ENCODE assay signal across 27 mouse cellular contexts in the genomic region with DNA sequence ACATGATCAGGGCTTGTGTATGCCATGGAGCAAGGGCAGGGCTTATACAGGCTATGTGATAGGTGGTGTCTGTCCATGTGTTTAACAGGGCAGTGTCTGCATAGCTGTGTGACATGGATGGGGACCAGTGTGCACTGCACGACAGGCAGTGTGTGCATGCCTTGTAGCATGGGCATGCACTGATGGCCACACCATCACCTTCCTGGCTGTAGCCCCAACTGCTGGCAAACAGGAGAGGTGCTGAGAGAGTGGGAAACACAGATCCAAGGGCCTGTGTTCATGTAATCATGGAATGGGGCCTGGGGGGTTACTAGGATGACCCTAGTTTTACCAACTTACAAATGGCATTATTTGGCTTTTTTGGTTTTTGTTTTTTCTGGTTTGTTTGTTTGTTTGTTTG. TPM values are rescaled to one million over a fixed set of nuclear protein-coding genes. Genes with fewer than 3 reads are reported as not detected.
A peak's percentile ranks its signal among the peaks of the same experiment; 100 is the strongest.
DNase-seq lines count a peak whose midpoint lies in the region; TF ChIP-seq lines count a peak whose summit lies in the region.
"Had no signal": no experiment of that assay in that cellular context is flagged by ENCODE, and none has a peak within 500 bp of the region (broad histone marks: within the 10 kb centered on the region; RNA-seq: fewer than 3 reads in every experiment).

No protein-coding gene starts in this region.

- TF ChIP-seq CTCF in layer of hippocampus, adult 2 months (conservative IDR thresholded peaks at IDR 0.05), result peak; percentile 66

- peak; percentile 46 for DNase-seq in adrenal gland, postnatal 14 days
- DNase-seq in adrenal gland, postnatal 25 days, result no peak
- DNase-seq in cerebellum, postnatal 14 days, result peak; percentile 52 to 64
- DNase-seq in cerebellum, adult 11 months, result no peak
- no peak for DNase-seq in layer of hippocampus, adult 2 months (ENCODE audit: low spot score in 2 of 2)
- no peak for DNase-seq in layer of hippocampus, adult 9-10 months (ENCODE audit: low spot score)
- DNase-seq in thymus, postnatal 4 days, result peak; percentile 36
- no peak for DNase-seq in thymus, postnatal 0 days (ENCODE audit: low spot score)
- DNase-seq: adrenal gland, postnatal 36 days; forebrain, postnatal 0 days; gastrocnemius, postnatal 25 days; heart, adult 11 months; heart, postnatal 4 days; kidney, adult 8-10 months; liver, embryonic 13.5 days; lung, adult 18-20 months; lung, postnatal 14 days; right cerebral cortex, adult 18-20 months; spleen, adult 18-20 months; thymus, adult 2 months had no signal

- H3K4me3 ChIP-seq in layer of hippocampus, adult 2 months, result no peak overlapping the region
- H3K4me3 ChIP-seq: embryonic facial prominence, embryonic 10.5 days; embryonic facial prominence, embryonic 15.5 days; forebrain, embryonic 12.5 days; hindbrain, embryonic 13.5 days; limb, embryonic 10.5 days; limb, embryonic 15.5 days; liver, embryonic 13.5 days had no signal

- H3K27ac ChIP-seq in layer of hippocampus, adult 2 months, result no peak overlapping the region
- H3K27ac ChIP-seq: embryonic facial prominence, embryonic 15.5 days; forebrain, embryonic 12.5 days; hindbrain, embryonic 13.5 days; kidney, postnatal 0 days; limb, embryonic 10.5 days; limb, embryonic 15.5 days; liver, embryonic 13.5 days had no signal

RNA-seq across cellular contexts. Expression of a gene that starts 11.7 kb away (rescaled TPM):
- 291 and 301 TPM in 2 replicates for total RNA-seq in adrenal gland, postnatal 14 days (2021)
- total RNA-seq in adrenal gland, postnatal 25 days (2021), result 130 and 142 TPM in 2 replicates
- 10 to 100 TPM; 50.9 to 51.6 TPM for total RNA-seq in layer of hippocampus, adult 2 months (2021)
- polyA plus RNA-seq in thymus, postnatal 0 days (2015; fragmentation: Nextera tagmentation; extraction: Ambion mirVana), result 7.9 and 10.2 TPM in 2 replicates

RNA-seq across cellular contexts. Expression of a gene that starts 11.8 kb away (rescaled TPM):
- total RNA-seq in adrenal gland, postnatal 14 days (2021), result 18.7 and 19.5 TPM in 2 replicates
- 22.3 and 28.5 TPM in 2 replicates for total RNA-seq in adrenal gland, postnatal 25 days (2021)
- 10 to 100 TPM; 22.8 to 24.0 TPM for total RNA-seq in layer of hippocampus, adult 2 months (2021)
- polyA plus RNA-seq in thymus, postnatal 0 days (2015; fragmentation: Nextera tagmentation; extraction: Ambion mirVana), result 27.8 and 28.1 TPM in 2 replicates

RNA-seq across cellular contexts. Expression of a gene that starts 12.0 kb away (rescaled TPM):
- total RNA-seq in adrenal gland, postnatal 14 days (2021), result 145 and 155 TPM in 2 replicates
- 130 and 145 TPM in 2 replicates for total RNA-seq in adrenal gland, postnatal 25 days (2021)
- total RNA-seq in layer of hippocampus, adult 2 months (2021), result 100 to 1,000 TPM; 152 to 168 TPM
- polyA plus RNA-seq in thymus, postnatal 0 days (2015; fragmentation: Nextera tagmentation; extraction: Ambion mirVana), result 127 and 128 TPM in 2 replicates

RNA-seq across cellular contexts. Expression of a gene that starts 39.8 kb away (rescaled TPM):
- 87.9 and 89.3 TPM in 2 replicates for total RNA-seq in adrenal gland, postnatal 14 days (2021)
- total RNA-seq in adrenal gland, postnatal 25 days (2021), result 65.4 and 83.5 TPM in 2 replicates
- total RNA-seq in layer of hippocampus, adult 2 months (2021), result 100 to 1,000 TPM; 112 to 120 TPM
- polyA plus RNA-seq in thymus, postnatal 0 days (2015; fragmentation: Nextera tagmentation; extraction: Ambion mirVana), result 7.6 and 10.6 TPM in 2 replicates

RNA-seq across cellular contexts. Expression of a gene that starts 44.7 kb away (rescaled TPM):
- total RNA-seq in adrenal gland, postnatal 14 days (2021), result 73.2 and 80.6 TPM in 2 replicates
- 90.0 and 111 TPM in 2 replicates for total RNA-seq in adrenal gland, postnatal 25 days (2021)
- total RNA-seq in layer of hippocampus, adult 2 months (2021), result 100 to 1,000 TPM; 287 to 288 TPM
- polyA plus RNA-seq in thymus, postnatal 0 days (2015; fragmentation: Nextera tagmentation; extraction: Ambion mirVana), result 66.9 and 77.5 TPM in 2 replicates

Comparison
In these comparisons a context has a peak if more than half of its experiments do, and no peak if none do; other contexts are left out.
1. DNase-seq: peak in adrenal gland, postnatal 14 days (single experiment), cerebellum, postnatal 14 days (2 of 2) and thymus, postnatal 4 days (single experiment); none in adrenal gland, postnatal 25 days (single experiment), cerebellum, adult 11 months (single experiment), layer of hippocampus, adult 2 months (0 of 2), layer of hippocampus, adult 9-10 months (single experiment) and thymus, postnatal 0 days (single experiment).